Mouse (Mus musculus) left cerebral cortex, postnatal 36 days (tissue): ENCODE measurements at regions not wholly inside any gene's neighbourhood (a gene's known extent, or its start where the extent isn't known, plus 50 kb on each side); places are given as distances from the start of the nearest gene placed in this dataset.

Experiments
- DNase-seq, 2 experiments: peaks; one replicate each; pipeline ENCODE4 v3.0.0; 2021 to 2022; ENCODE audit warnings: low spot score in 2 of 2, mixed read lengths in 1 of 2
- intact Hi-C: fragments of 180-260 bp; cut with DNase I; formaldehyde crosslinking; loops from one replicate; pipeline ENCODE4 v1.15.1; 2025

GRCm38 (mm10) chr16:77273306-77273705, 259.8 kb downstream of the Usp25 start:
- no peak for DNase-seq
- intact Hi-C loops, result no loop called here

GRCm38 (mm10) chr16:77268926-77269325, 255.4 kb downstream of the Usp25 start:
- no peak for DNase-seq
- intact Hi-C loops, result no loop called here

GRCm38 (mm10) chr16:77267679-77268078, 254.2 kb downstream of the Usp25 start:
- no peak for DNase-seq
- intact Hi-C loops, result no loop called here

GRCm38 (mm10) chr16:77252349-77252748, 238.8 kb downstream of the Usp25 start:
- intact Hi-C loops, result loop anchor here (5.0 kb wide), 2 partner anchors 190 to 905 kb away; no protein-coding TSS in a partner anchor
- DNase-seq, result no peak

GRCm38 (mm10) chr16:77251422-77251821, 237.9 kb downstream of the Usp25 start:
- intact Hi-C loops, result loop anchor here (5.0 kb wide), 2 partner anchors 191 to 906 kb away; no protein-coding TSS in a partner anchor
- DNase-seq, result no peak

GRCm38 (mm10) chr16:77240876-77241275, 227.4 kb downstream of the Usp25 start:
- intact Hi-C loops, result no loop called here
- DNase-seq, result no peak

GRCm38 (mm10) chr16:77239176-77239790, 225.8 kb downstream of the Usp25 start:
- intact Hi-C loops, result loop anchor here (5.0 to 10.0 kb wide), 4 partner anchors 84 to 403 kb away; no protein-coding TSS in a partner anchor

GRCm38 (mm10) chr16:77238358-77239175, 225.1 kb downstream of the Usp25 start:
- intact Hi-C loops, result loop anchor here (5.0 to 10.0 kb wide), 4 partner anchors 84 to 404 kb away; no protein-coding TSS in a partner anchor

More at GRCm38 (mm10) chr16:77239176-77239790, 225.8 kb downstream of the Usp25 start:
- DNase-seq, result peak in 1 of 2 experiments; percentile 28

GRCm38 (mm10) chr16:77237631-77238357, 224.3 kb downstream of the Usp25 start:
- no peak for DNase-seq
- intact Hi-C loops, result loop anchor here (2.0 to 10.0 kb wide), 6 partner anchors 83 to 405 kb away; no protein-coding TSS in a partner anchor

More at GRCm38 (mm10) chr16:77238358-77239175, 225.1 kb downstream of the Usp25 start:
- peak; percentile 35 to 46 for DNase-seq

GRCm38 (mm10) chr16:77237272-77237603, 223.7 kb downstream of the Usp25 start:
- DNase-seq, result no peak
- intact Hi-C loops, result loop anchor here (2.0 to 10.0 kb wide), 6 partner anchors 82 to 405 kb away; no protein-coding TSS in a partner anchor

- intact Hi-C loops, result loop anchor here (2.0 to 10.0 kb wide), 6 partner anchors 82 to 406 kb away; no protein-coding TSS in a partner anchor
Measured at GRCm38 (mm10) chr16:77236509-77237271, 223.2 kb downstream of the Usp25 start.

GRCm38 (mm10) chr16:77236021-77236420, 222.5 kb downstream of the Usp25 start:
- DNase-seq, result peak; percentile 57 to 67
- intact Hi-C loops, result loop anchor here (2.0 to 10.0 kb wide), 6 partner anchors 81 to 406 kb away; no protein-coding TSS in a partner anchor

More at GRCm38 (mm10) chr16:77236509-77237271, 223.2 kb downstream of the Usp25 start:
- DNase-seq, result peak; percentile 78 to 82

- intact Hi-C loops, result loop anchor here (5.0 to 10.0 kb wide), 4 partner anchors 81 to 407 kb away; no protein-coding TSS in a partner anchor
- no peak for DNase-seq
Measured at GRCm38 (mm10) chr16:77235449-77235848, 221.9 kb downstream of the Usp25 start.
